Mouse (Mus musculus) liver, adult 2 months (tissue): Measurements from ENCODE around the gene Tstd1. TPM values are rescaled to one million over a fixed set of nuclear protein-coding genes. Genes with fewer than 3 reads are reported as not detected.
A peak's percentile ranks its signal among the peaks of the same experiment; 100 is the strongest.

Source experiments
- DNase-seq: peaks from one replicate; pipeline ENCODE4 v3.0.0-alpha.2; 2011; ENCODE audit warnings: low read depth, low spot score; ENCODE audit errors: extremely low read depth
- H3K27ac ChIP-seq: fragments of 200-500 bp; replicated peaks from 2 replicates; pipeline ENCODE4 v1.5.1; 2012; ENCODE audit warnings: low read depth, mild to moderate bottlenecking, control low read depth, inconsistent platforms, low read length; ENCODE audit not compliant: insufficient read depth
- H3K27me3 ChIP-seq: fragments of 200-500 bp; 2 replicates; pipeline ENCODE4 v1.6.1; 2012; ENCODE audit warnings: mild to moderate bottlenecking, moderate library complexity, low read length, inconsistent platforms; ENCODE audit not compliant: control insufficient read depth, insufficient read depth
- H3K36me3 ChIP-seq: fragments of 200-500 bp; 2 replicates; pipeline ENCODE4 v1.6.1; 2012; ENCODE audit warnings: low read length, inconsistent platforms; ENCODE audit not compliant: control insufficient read depth, insufficient read depth
- H3K4me1 ChIP-seq: fragments of 200-500 bp; 2 replicates; pipeline ENCODE4 v1.6.1; 2011; ENCODE audit warnings: low read length; ENCODE audit not compliant: control insufficient read depth, insufficient read depth
- H3K4me3 ChIP-seq: fragments of 200-500 bp; 2 replicates; pipeline ENCODE4 v1.5.1; 2011; ENCODE audit warnings: low read depth, mild to moderate bottlenecking, control low read depth, low read length, moderate library complexity; ENCODE audit not compliant: insufficient read depth
- H3K79me2 ChIP-seq: fragments of 200-500 bp; 2 replicates; pipeline ENCODE4 v1.6.1; 2012; ENCODE audit warnings: inconsistent platforms, mild to moderate bottlenecking, low read length, moderate library complexity; ENCODE audit not compliant: control insufficient read depth, insufficient read depth
- H3K9ac ChIP-seq: fragments of 200-500 bp; 2 replicates; pipeline ENCODE4 v1.6.1; 2012; ENCODE audit warnings: low read depth, mild to moderate bottlenecking, control low read depth, inconsistent platforms, low read length
- CTCF ChIP-seq: fragments of 200-500 bp; IDR thresholded peaks from 2 replicates; pipeline ENCODE4 v1.5.1; 2011; ENCODE audit warnings: low read depth, low read length, control low read depth
- POLR2A ChIP-seq: fragments of 200-500 bp; IDR thresholded peaks from 2 replicates; pipeline ENCODE4 v1.6.1; 2011; ENCODE audit warnings: low read length, control low read depth; ENCODE audit not compliant: insufficient read depth; ENCODE audit errors: extremely low read depth
- WGBS: fragments of 180-500 bp; shearing (Covaris S2); methylation state at CpG from one replicate; pipeline ENCODE4 v1.1.7; 2018; 5-methylcytosine and 5-hydroxymethylcytosine counted together
- polyA plus RNA-seq: library from polyadenylated mRNA; depleted of rRNA; stranded (reverse); fragments of >200 nt; gene quantifications from 2 replicates; pipeline ENCODE4 v1.2.3, GENCODE M21; 2012
- total RNA-seq: library from RNA; depleted of rRNA; stranded (reverse); fragments of >200 nt; gene quantifications from 2 replicates; pipeline ENCODE4 v1.2.3, GENCODE M21; 2014

Gene Tstd1
- total and polyA plus RNA-seq, 2 experiments = 26.6 to 57.2 TPM

- H3K27me3 ChIP-seq = no peaks in the 10 kb centered on the region
- WGBS = 78% methylated on average over 4 of the region's 4 CpGs
- H3K79me2 ChIP-seq = no peaks in the 10 kb centered on the region
- no peak overlapping the region; the same call in 1 of the 2 replicates for H3K9ac ChIP-seq
- H3K4me1 ChIP-seq = no peaks in the 10 kb centered on the region
- peak overlapping the region; percentile 35; the same call in 1 of the 2 replicates for H3K27ac ChIP-seq
- no peak for TF ChIP-seq CTCF
- no peak for TF ChIP-seq POLR2A
- H3K36me3 ChIP-seq = no peaks in the 10 kb centered on the region
- DNase-seq = peak; percentile 30
- no peak overlapping the region for H3K4me3 ChIP-seq
Measured at GRCm38 (mm10) chr1:171390101-171390500, 28.6 kb upstream of the Tstd1 start.

GRCm38 (mm10) chr1:171401821-171402220 lies 16.9 kb upstream of the Tstd1 start:
- Histone ChIP-seq H3K36me3 (no peaks in the 10 kb centered on the region), H3K27me3 (no peaks in the 10 kb centered on the region), H3K4me3 (no peak overlapping the region), H3K79me2 (no peaks in the 10 kb centered on the region), H3K9ac (no peak overlapping the region), H3K27ac (no peak overlapping the region), H3K4me1 (no peaks in the 10 kb centered on the region)
- TF ChIP-seq CTCF (no peak), POLR2A (no peak)
- no peak for DNase-seq
- 81% methylated on average over 4 of the region's 4 CpGs for WGBS

- WGBS = 87% methylated on average over 9 of the region's 9 CpGs
- H3K27me3 ChIP-seq = no peaks in the 10 kb centered on the region
- no peak overlapping the region for H3K9ac ChIP-seq
- H3K79me2 ChIP-seq = no peaks in the 10 kb centered on the region
- no peak overlapping the region for H3K4me3 ChIP-seq
- TF ChIP-seq POLR2A = no peak
- no peak for TF ChIP-seq CTCF
- no peak overlapping the region for H3K27ac ChIP-seq
- no peaks in the 10 kb centered on the region for H3K36me3 ChIP-seq
- no peaks in the 10 kb centered on the region for H3K4me1 ChIP-seq
- no peak for DNase-seq
Measured at GRCm38 (mm10) chr1:171402991-171403390, 15.7 kb upstream of the Tstd1 start.

- no peaks in the 10 kb centered on the region for H3K4me1 ChIP-seq
- DNase-seq = no peak
- no peaks in the 10 kb centered on the region for H3K27me3 ChIP-seq
- TF ChIP-seq CTCF = no peak
- TF ChIP-seq POLR2A = no peak
- no peak overlapping the region for H3K27ac ChIP-seq
- peaks cover 5% of the 10 kb centered on the region; the same call in 1 of the 2 replicates for H3K79me2 ChIP-seq
- H3K4me3 ChIP-seq = no peak overlapping the region
- H3K9ac ChIP-seq = no peak overlapping the region
- 83% methylated on average over 5 of the region's 5 CpGs for WGBS
- H3K36me3 ChIP-seq = no peaks in the 10 kb centered on the region
Measured at GRCm38 (mm10) chr1:171407263-171407662, 11.4 kb upstream of the Tstd1 start.

GRCm38 (mm10) chr1:171410231-171410630 lies 8.4 kb upstream of the Tstd1 start:
- Histone ChIP-seq H3K27me3 (no peaks in the 10 kb centered on the region), H3K4me3 (no peak overlapping the region), H3K36me3 (peaks cover under 1% of the 10 kb centered on the region), H3K9ac (no peak overlapping the region), H3K4me1 (peaks cover 12% of the 10 kb centered on the region), H3K27ac (no peak overlapping the region), H3K79me2 (peaks cover 27% of the 10 kb centered on the region)
- peak; percentile 31 for DNase-seq
- WGBS = 83% methylated on average over 1 of the region's 1 CpGs
- TF ChIP-seq POLR2A (no peak), CTCF (no peak)

- under 1% methylated on average over 36 of the region's 36 CpGs for whole genome bisulfite sequencing
- Histone ChIP-seq H3K36me3 (peaks cover 3% of the 10 kb centered on the region), H3K79me2 (peaks cover 29% of the 10 kb centered on the region), H3K4me1 (peaks cover 12% of the 10 kb centered on the region), H3K27ac (peak within 1 kb of the TSS; percentile 89), H3K9ac (peak within 1 kb of the TSS; percentile 88), H3K27me3 (no peaks in the 10 kb centered on the region), H3K4me3 (peak within 1 kb of the TSS; percentile 86)
- peak; percentile 86 for DNase-seq
- TF ChIP-seq CTCF = no peak
- TF ChIP-seq POLR2A = peak; percentile 64
Measured at GRCm38 (mm10) chr1:171410947-171411484, 7.7 kb upstream of the Tstd1 start, which contains the start of gene Usf1. Gene Usf1, plus strand, starts transcription at chr1:171411313.
